Mouse (Mus musculus) adrenal gland, postnatal 10 days (tissue): ENCODE measurements at regions not wholly inside any gene's neighbourhood (a gene's known extent, or its start where the extent isn't known, plus 50 kb on each side); places are given as distances from the start of the nearest gene placed in this dataset.
A peak's percentile ranks its signal among the peaks of the same experiment; 100 is the strongest.

Source experiments
- DNase-seq: peaks from one replicate; pipeline ENCODE4 v3.0.0; 2021; ENCODE audit warnings: mixed read lengths

- no peak for DNase-seq
Measured at GRCm38 (mm10) chr7:72947531-72947930, 427.8 kb upstream of the Rgma start.

DNA sequence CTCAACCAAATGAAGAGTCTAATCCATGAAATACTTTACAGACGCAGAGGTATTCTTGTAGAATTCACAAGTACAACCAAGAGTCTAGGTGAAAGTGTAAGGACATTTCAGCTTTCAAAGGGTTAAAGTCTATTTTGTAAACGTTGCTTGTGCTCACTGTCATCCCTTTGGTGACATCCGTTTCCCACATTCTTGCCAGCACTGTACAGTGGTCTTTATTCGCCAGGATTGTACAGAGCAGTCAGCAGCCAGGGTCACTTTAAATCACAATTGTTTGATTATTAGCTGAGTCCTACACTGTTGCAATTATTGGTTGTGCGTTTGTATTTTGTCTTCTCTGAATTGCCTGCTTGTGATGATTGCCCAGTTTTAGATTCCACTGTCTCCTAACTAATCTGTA is 427.3 kb upstream of the Rgma start:
- no peak for DNase-seq

DNA sequence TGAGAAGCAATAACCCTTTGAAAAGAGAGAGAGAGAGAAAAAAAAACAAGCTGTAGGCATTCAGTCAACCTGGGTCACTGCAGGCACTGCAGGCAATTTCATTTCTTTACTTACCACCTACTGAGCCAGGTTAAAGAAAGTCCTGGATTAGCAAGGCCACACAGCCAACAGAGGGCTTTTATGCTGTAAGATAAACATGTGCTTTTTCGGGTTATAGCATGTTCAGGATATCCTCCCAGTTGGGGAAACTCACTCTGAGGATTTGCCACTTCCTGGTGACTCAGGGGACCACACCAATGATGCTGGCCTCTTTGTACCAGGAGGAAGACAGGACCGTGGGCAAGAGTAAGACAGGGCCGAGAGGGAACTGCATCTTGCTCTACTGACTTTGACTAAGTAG is 426.6 kb upstream of the Rgma start:
- no peak for DNase-seq

GRCm38 (mm10) chr7:72949886-72950285 is 425.4 kb upstream of the Rgma start:
- DNase-seq, result no peak

- no peak for DNase-seq
Measured at GRCm38 (mm10) chr7:72957674-72958073, 417.6 kb upstream of the Rgma start.

- DNase-seq, result no peak
Measured at GRCm38 (mm10) chr7:72961321-72961720, 414.0 kb upstream of the Rgma start.

DNA sequence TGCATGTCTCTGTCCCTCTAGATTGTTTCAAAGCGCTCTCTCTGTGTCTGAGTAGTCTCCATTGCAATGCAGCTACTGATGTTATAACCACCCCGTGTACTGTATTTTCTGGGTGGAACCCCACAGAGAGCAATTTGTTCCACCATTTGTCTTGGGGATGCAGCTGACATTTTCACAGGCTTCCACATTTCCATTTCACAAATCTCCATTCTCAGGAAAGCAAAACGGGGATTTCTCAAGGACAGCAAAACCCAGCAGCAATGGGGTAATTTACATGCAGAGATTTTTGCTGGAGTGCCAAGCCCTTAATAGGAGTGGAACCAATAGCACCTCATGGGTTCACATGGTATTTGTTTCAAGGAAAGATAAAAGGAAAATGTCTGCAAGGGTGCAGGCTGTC is 412.5 kb upstream of the Rgma start:
- DNase-seq, result no peak

DNA sequence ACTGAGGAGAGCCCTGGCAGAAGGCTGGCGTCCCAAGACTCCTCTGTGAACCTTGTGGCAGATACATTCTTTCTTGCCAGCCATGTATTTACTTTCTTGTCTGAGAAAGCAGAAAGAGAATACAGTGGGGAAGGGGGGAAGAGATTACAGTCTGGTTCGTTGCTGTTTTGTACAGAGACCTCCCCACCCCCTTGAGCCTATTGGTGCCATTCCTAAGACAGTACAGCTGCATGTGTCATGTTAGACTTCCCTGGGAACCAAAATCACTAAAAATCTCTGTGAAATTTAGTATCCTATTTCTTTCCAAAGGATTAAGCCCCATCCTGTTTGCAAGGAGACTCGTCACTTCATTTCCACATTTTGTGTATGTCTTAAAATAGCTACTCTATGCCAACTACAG is 411.4 kb upstream of the Rgma start:
- DNase-seq, result no peak

- DNase-seq, result no peak
Measured at GRCm38 (mm10) chr7:72968193-72968592, 407.1 kb upstream of the Rgma start.

DNA sequence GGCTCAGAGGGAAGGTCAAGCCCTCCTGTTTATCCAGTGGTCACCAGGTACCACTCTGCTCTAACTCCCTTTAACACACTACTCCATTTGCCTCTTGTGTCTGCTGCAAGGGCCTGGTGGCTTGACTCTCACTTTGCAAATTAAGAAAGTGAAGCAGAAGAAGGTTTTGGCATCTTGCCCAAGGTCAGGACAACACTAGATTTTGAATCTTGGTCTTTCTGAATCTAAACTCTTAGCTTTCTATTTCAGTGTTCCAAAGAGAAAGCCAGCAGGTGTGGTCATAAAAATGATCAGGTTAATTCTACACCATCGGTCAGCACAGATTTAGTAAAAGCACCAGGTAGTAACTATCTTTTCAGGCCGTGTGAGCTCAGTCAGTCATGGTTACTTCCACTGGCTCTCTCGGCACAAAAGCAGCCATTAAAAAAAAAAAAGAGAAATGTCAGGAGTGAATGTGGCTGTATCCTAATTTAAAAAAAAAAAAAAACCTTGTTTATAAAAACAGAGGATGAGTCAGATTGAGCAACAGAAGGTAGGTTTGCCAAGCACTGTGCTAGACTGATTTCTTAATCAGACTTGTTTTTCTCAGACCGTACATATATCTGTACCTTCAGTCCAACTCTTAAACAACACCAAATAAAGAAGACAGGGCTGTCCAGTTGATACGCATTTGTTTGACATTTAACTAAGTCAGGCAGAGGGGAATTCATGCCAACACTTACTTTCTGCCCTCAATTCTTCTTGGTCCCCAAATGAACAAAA is 403.6 kb upstream of the Rgma start:
- peak; percentile 15 for DNase-seq

DNA sequence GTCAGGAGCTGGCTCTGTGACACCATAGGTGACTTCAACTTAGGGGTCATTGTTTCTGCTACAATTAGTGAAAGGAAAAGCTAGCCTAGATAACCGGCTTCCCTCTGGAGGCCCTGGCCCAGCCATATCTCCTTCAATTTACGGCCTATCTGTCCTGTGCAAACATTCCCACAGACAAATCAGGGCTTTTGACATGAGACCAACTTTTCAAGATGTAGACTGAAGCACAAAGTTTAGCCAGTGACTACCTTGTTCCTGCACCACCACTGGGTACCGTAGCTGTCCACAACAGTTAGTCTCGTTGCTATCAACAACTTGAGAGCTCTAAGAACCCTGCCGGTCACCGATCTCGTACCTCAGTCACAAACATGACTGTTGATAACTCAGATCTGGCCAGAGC is 402.9 kb upstream of the Rgma start:
- DNase-seq, result no peak

DNA sequence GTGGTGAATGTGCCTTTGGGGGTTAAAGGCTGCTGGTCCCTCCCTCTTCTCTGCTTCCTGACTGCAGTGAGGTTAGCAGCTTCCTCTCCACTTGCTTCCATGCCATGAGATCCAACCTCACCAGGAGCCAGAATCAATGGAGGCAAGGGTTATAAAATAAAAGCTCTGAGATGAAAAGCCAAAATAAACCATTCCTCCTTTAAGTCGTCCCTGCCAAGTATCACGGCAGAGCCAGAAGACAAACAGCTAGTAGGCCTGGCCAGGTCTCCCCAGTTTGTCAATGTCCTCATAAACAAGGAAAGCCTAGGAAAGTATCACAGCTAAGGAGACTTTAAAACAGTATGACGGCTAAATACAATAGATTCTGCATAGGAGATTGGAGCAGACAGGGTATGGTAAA is 401.5 kb upstream of the Rgma start:
- no peak for DNase-seq

DNA sequence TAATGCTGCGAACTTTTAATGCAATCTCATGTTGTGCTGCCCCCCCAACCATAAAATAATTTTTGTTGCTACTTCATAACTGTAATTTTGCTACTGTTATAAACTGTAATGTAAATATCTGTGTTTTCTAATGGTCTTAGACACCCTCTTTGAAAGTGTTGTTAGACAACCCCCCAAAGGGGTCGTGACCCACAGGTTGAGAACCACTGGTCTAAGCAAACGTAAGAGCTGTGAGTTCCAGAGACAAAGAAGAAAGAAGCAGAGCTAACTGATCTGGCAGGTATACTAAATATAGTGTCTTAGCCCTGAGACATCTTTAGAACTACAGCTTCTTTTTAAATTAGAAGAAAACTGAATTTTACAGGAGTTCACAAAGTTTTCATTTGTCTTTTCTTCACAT is 400.9 kb upstream of the Rgma start:
- no peak for DNase-seq

- no peak for DNase-seq
Measured at GRCm38 (mm10) chr7:72990559-72991429, 384.5 kb upstream of the Rgma start.

DNA sequence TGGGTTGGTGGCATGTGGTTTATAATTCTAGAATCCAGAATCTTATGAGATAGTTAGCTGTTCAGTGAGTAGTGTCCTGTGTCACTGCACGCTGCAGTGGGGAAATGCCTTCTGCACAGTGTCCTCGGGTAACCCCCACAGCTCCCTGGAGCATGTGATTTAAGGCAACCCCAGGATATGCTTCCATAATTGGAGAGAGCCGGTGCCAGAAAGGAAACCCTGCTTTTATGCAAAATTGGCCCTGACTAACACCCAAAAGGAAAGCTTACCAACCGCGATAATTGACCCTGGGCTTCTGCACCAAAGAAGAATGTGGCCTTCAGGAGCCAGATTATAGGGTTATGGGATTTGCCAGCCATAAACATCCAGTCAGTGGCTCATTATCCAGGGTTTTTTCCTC is 376.9 kb upstream of the Rgma start:
- DNase-seq, result no peak

DNA sequence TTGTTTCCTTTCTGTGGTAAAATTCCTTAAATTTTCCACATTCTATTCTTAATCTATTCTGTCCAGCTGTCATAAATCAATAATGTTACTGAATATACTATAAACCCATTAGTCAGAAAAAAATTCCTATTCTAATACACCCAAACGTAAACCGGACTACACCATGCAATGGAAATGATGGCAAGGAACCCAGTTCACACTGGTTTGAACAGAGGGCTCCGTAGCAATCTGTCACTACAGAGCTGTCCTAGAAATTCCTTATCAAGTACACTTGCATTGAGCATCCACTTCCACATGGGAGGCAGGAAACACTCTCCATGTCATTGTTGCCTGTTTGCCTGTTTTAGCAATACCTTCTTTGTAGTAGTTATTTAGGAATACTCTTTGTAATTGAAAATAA is 356.2 kb upstream of the Rgma start:
- no peak for DNase-seq

DNA sequence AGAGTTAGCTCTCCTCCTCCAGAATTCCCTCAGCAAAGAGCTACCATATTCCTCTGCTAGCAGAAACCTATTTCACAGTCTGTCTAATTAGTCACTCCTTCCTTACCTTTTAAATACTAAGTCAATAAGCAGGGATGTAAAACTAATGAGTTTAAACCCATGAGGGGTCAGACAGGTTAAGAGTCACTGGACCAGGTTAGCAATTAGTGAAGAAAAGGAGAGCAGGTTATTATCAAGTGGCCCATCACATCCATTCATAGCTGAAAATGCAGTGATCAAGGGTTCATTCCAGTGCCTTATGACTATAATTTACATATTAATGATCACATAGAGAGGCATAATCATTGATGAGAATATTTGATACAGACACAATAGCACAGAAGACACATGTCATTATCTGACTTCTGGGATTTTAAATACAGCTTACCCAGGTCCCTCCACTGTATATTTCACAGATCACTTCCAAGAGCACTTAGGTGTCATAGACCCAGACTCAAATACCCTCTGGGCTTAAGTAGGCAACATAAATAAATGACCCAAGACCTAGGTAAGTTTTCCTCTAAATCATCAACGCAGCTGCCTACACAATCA is 355.4 kb upstream of the Rgma start:
- DNase-seq, result no peak

DNA sequence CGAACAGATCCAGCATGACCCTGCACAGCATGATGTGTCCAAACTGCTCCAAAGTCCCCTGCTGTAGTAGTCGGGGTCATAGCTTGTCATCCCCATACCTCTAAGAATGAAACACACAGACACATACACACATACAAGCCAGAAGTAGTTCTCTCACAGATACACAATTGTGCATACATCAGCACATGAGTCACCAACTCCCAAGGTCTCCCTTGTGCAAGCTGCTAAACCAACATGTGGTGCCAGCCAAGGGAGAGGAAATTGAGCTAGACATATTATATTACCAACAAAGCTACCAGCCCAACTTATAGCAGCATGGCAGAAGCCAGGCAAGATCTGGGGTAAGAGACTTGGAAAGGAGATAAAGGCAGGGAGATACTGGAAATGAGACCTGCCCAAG is 353.5 kb upstream of the Rgma start:
- peak; percentile 16 for DNase-seq

GRCm38 (mm10) chr7:73025640-73026039 is 349.7 kb upstream of the Rgma start:
- no peak for DNase-seq

- DNase-seq, result peak; percentile 12
Measured at GRCm38 (mm10) chr7:73028952-73029351, 346.4 kb upstream of the Rgma start.

DNA sequence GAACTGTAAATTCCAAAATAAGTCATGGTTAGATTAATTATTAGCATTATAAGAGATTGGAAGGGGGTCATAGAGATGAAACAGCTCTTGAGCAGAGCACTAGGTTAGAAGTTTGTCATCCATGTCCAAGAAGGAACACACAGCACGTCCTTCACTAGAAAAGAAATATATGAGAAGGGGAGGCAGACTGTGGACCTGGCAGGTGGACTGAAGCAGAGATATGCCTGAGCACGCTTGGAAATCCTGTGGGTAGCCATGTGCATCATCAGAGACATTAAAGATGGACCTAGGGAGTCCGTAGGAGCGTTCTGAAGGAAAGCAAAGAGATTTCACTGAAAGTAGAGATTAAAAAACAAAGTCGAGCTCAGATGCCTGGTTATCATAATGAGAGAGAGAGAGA is 343.9 kb upstream of the Rgma start:
- DNase-seq, result no peak

GRCm38 (mm10) chr7:73032316-73032980 is 342.9 kb upstream of the Rgma start:
- no peak for DNase-seq
